Mouse (Mus musculus) erythroblast, embryonic 14.5 days (primary cell): Measurements from ENCODE around the gene Zfp78. TPM values are rescaled to one million over a fixed set of nuclear protein-coding genes. Genes with fewer than 3 reads are reported as not detected.

ENCODE experiments used
- H3K27me3 ChIP-seq: 2 replicates; pipeline ENCODE4 v1.6.1; 2012; ENCODE audit warnings: inconsistent platforms; ENCODE audit not compliant: control insufficient read depth
- H3K36me3 ChIP-seq: 2 replicates; pipeline ENCODE4 v1.6.1; 2012; ENCODE audit warnings: mild to moderate bottlenecking, inconsistent platforms; ENCODE audit not compliant: control insufficient read depth
- H3K4me1 ChIP-seq: 2 replicates; pipeline ENCODE4 v1.6.1; 2012; ENCODE audit warnings: inconsistent platforms; ENCODE audit not compliant: control insufficient read depth
- H3K4me3 ChIP-seq: replicated peaks from 2 replicates; pipeline ENCODE3; 2012; ENCODE audit warnings: moderate library complexity, mild to moderate bottlenecking, inconsistent platforms
- H3K9me3 ChIP-seq: 2 replicates; pipeline ENCODE4 v1.6.1; 2012; ENCODE audit warnings: low read length, inconsistent platforms, mixed read lengths; ENCODE audit not compliant: control insufficient read depth
- GATA1 ChIP-seq: IDR thresholded peaks from 2 replicates; pipeline ENCODE4 v1.6.1; 2012; ENCODE audit warnings: low read length, inconsistent platforms, mixed read lengths
- TAL1 ChIP-seq: IDR thresholded peaks from 3 replicates; pipeline ENCODE4 v1.6.1; 2012; ENCODE audit warnings: low read length, inconsistent platforms, mixed read lengths
- polyA plus RNA-seq: library from polyadenylated mRNA; stranded (reverse); fragments of >175 nt; gene quantifications from 2 replicates; pipeline ENCODE4 v1.2.3, GENCODE M21; 2012

The Zfp78 gene
- polyA plus RNA-seq, 1 experiment = not detected

DNA sequence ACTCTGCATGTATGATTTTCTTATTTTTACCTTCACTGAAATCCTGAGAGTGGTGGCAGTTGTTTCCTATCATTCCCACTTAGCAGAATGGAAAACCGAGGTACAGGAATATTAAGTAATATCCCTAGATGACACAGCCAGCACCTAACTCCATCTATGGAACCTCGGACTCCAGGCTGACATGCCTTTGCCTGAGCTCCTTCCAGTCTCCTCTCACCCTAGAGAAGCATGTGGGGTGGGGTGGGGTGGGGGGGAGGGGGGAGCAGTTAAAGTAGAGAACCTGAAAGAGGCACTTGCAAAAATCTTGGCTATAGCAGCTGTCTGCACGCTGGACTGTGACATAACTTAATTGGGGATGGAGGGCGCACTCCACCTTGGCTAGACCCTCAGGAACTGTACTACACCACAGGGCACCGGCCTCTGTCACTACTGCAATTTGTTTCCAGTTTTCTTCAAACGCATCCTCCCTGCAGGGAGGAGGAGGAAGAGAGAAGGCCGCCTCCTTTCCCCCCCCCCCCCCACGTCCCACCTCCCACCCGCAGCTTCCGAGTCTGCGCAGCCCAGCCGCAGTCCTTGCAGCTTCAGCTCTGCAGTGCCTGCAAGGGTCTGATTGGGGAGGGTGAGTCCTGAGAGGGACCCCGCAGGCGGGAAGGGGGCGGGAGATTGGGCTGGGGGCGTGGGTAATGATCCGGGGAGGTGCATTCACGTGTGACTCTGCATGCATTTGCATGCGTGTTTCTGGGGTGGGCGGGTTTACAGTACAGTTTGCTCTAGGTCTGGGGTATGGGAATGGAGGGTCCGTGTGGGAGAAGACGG, 51.8 kb downstream of the Zfp78 start:
- Histone ChIP-seq H3K4me1 (no peaks in the 10 kb centered on the region), H3K4me3 (no peak overlapping the region), H3K36me3 (no peaks in the 10 kb centered on the region), H3K9me3 (no peaks in the 10 kb centered on the region), H3K27me3 (no peaks in the 10 kb centered on the region)
- no peak for TF ChIP-seq TAL1

DNA sequence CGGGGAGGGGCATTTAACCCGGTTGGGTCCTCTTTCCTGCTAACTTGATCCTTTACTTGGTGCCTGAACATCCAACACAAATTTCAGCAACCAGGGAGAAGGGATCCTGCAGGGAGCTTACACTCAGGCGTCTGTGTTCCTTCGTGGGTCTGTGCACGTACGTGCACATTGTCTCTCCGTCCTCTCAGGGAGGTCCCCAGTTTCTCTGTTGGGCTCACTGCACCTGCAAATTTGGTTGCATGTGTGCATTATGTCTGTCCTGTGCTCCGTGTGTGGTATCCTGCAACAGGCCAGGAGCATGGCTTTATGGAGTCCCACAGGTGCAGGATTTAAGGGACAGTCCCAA, 52.3 kb downstream of the Zfp78 start:
- TF ChIP-seq TAL1 (no peak), GATA1 (no peak)
- H3K9me3 ChIP-seq = no peaks in the 10 kb centered on the region
- H3K27me3 ChIP-seq = no peaks in the 10 kb centered on the region
- H3K4me1 ChIP-seq = no peaks in the 10 kb centered on the region
- no peak overlapping the region for H3K4me3 ChIP-seq
- H3K36me3 ChIP-seq = no peaks in the 10 kb centered on the region

DNA sequence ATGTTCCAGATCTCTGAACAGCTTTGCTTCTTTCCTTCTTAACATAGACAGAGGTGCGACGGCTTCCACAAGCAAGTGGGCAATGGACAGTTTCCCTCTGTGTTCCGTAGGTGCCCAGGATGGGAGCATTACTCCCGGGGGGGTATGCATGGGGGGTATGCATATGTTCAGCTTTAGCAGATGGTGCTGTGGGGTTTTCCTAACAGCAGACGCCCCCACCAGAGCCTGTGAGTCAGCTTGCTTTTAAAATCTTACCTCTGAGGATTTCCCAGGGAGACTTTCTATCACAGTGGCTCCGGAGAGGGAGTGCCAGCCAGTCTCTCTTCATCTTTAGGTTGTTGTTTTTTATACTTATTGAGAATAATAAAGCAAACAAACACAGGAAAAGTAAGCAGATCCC, 56.8 kb downstream of the Zfp78 start:
- Histone ChIP-seq H3K4me1 (no peaks in the 10 kb centered on the region), H3K4me3 (no peak overlapping the region), H3K36me3 (no peaks in the 10 kb centered on the region), H3K9me3 (no peaks in the 10 kb centered on the region; the same call in 1 of the 2 replicates), H3K27me3 (no peaks in the 10 kb centered on the region)
- TF ChIP-seq GATA1 (no peak), TAL1 (no peak)

DNA sequence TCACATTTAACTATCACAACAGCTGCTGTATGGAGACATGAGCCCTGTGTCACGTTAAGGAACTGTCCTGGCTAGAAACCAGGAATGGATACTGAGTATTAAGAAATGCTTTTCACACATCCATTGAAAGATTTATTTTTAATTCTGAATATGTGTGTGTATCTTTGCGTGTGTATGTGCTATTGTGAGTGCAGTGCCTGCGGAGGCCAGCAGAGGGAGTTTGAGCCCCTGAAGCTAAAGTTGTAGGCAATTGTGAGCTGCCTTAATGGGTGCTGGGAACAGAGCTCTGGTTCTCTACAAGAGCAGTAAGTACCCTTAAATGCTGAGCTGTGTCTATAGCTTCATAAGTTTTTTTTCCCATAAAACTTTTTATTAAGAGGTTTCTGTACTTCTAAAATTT, 66.3 kb downstream of the Zfp78 start:
- Histone ChIP-seq H3K9me3 (peaks cover 13% of the 10 kb centered on the region), H3K27me3 (no peaks in the 10 kb centered on the region), H3K36me3 (no peaks in the 10 kb centered on the region), H3K4me3 (no peak overlapping the region), H3K4me1 (no peaks in the 10 kb centered on the region)
- no peak for TF ChIP-seq GATA1
- TF ChIP-seq TAL1 = no peak

DNA sequence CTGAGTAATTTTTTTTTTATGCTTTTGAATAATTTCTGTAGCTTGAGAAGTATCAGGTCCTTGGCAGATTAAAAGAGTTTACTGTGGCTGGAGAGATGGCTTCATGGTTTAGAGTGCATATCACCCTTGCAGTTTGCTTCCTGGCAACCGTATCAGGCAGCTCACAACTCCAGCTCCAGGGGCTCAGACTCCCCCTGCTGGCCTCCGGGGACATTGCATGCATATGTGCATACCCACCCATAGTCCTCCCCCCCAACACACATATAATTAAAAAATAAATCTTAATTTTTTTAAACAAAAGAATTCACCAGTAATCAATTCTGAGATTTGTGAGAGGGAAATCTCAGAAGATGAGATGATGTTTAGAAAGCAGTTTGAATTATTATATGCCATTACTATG, 67.3 kb downstream of the Zfp78 start:
- no peak for TF ChIP-seq GATA1
- TF ChIP-seq TAL1 = no peak
- Histone ChIP-seq H3K36me3 (no peaks in the 10 kb centered on the region), H3K4me1 (no peaks in the 10 kb centered on the region), H3K9me3 (peaks cover 13% of the 10 kb centered on the region), H3K27me3 (no peaks in the 10 kb centered on the region), H3K4me3 (no peak overlapping the region)

Other genes with a start within 250 kb of the Zfp78 start
- 0.85 and 2.6 TPM in 2 replicates for gene Zfp787, start 207.3 kb upstream of the Zfp78 start, polyA plus RNA-seq
- 1.7 and 1.8 TPM in 2 replicates for gene Zfp444, start 191.1 kb upstream of the Zfp78 start, polyA plus RNA-seq
- gene Galp, start 166.2 kb upstream of the Zfp78 start, polyA plus RNA-seq = not detected in 2 replicates
- not detected in 2 replicates for gene Zscan5b, start 141.0 kb upstream of the Zfp78 start, polyA plus RNA-seq
- gene Epp13, start 110.6 kb upstream of the Zfp78 start, polyA plus RNA-seq = not detected in 2 replicates
- gene Zfp667, start 76.7 kb upstream of the Zfp78 start, polyA plus RNA-seq = 0.06 and 0.07 TPM in 2 replicates
- gene Zfp583, start 32.0 kb upstream of the Zfp78 start, polyA plus RNA-seq = 0.02 TPM in 1 of 2 replicates, not detected in the other
- not detected in 2 replicates for gene Gm3854, start 19.5 kb upstream of the Zfp78 start, polyA plus RNA-seq
- 0.01 TPM in 1 of 2 replicates, not detected in the other for gene Zfp28, start 20.0 kb downstream of the Zfp78 start, polyA plus RNA-seq
- not detected in 2 replicates for gene Smim17, start 35.4 kb downstream of the Zfp78 start, polyA plus RNA-seq
- gene Gm20715, start 47.0 kb downstream of the Zfp78 start, polyA plus RNA-seq = not detected in 2 replicates
- gene Olfr1344, start 75.4 kb downstream of the Zfp78 start, polyA plus RNA-seq = not detected in 2 replicates
- 0.01 TPM in 1 of 2 replicates, not detected in the other for gene Olfr1336, start 92.9 kb downstream of the Zfp78 start, polyA plus RNA-seq
- gene Olfr1346, start 103.8 kb downstream of the Zfp78 start, polyA plus RNA-seq = not detected in 2 replicates
- not detected in 2 replicates for gene Olfr5, start 123.7 kb downstream of the Zfp78 start, polyA plus RNA-seq
- not detected in 2 replicates for gene Olfr1347, start 136.5 kb downstream of the Zfp78 start, polyA plus RNA-seq
- not detected in 2 replicates for gene Olfr1348, start 145.5 kb downstream of the Zfp78 start, polyA plus RNA-seq
- not detected in 2 replicates for gene Olfr1349, start 159.7 kb downstream of the Zfp78 start, polyA plus RNA-seq
- not detected in 2 replicates for gene Olfr1350, start 201.6 kb downstream of the Zfp78 start, polyA plus RNA-seq